Mouse (Mus musculus) thymus, adult 2 months (tissue): ENCODE data around the gene Parva.

ENCODE experiments used
- CTCF ChIP-seq: fragments of 200-500 bp; IDR thresholded peaks from 2 replicates; pipeline ENCODE4 v1.5.1; 2012; ENCODE audit warnings: mild to moderate bottlenecking, control low read depth, low read length, moderate library complexity, borderline replicate concordance; ENCODE audit not compliant: control insufficient read depth, poor library complexity, insufficient read depth; ENCODE audit errors: extremely low read depth
- POLR2A ChIP-seq: fragments of 200-500 bp; IDR thresholded peaks from 2 replicates; pipeline ENCODE4 v1.6.1; 2012; ENCODE audit warnings: mild to moderate bottlenecking, low read length, control low read depth, moderate library complexity; ENCODE audit not compliant: control insufficient read depth, poor library complexity, insufficient read depth; ENCODE audit errors: extremely low read depth

- no peak for TF ChIP-seq CTCF
- TF ChIP-seq POLR2A: no peak
Measured at GRCm38 (mm10) chr7:112466786-112467185, 39.5 kb downstream of the Parva start.
